Mouse (Mus musculus) hindbrain, embryonic 13.5 days (tissue): Measurements from ENCODE around the gene Gm21627. TPM values are rescaled to one million over a fixed set of nuclear protein-coding genes. Genes with fewer than 3 reads are reported as not detected.
"Not testable (repeated sequence)": the region's sequence is repeated elsewhere in the genome, so short reads cannot be mapped to it uniquely, and the experiment has no call there.

Experiments
- ATAC-seq: fragments of 200-750 bp; cut with Nextera tagmentation; 2 replicates; pipeline ENCODE4 v1.8.0; 2017; ENCODE audit warnings: moderate TSS enrichment; ENCODE audit not compliant: low FRiP score
- H3K27ac ChIP-seq: fragments of 300-500 bp; sonication (generic); 2 replicates; pipeline ENCODE4 v1.5.1; 2015; ENCODE audit warnings: inconsistent platforms, mild to moderate bottlenecking, moderate library complexity
- H3K27me3 ChIP-seq: fragments of 300-500 bp; sonication (generic); 2 replicates; pipeline ENCODE4 v1.6.1; 2015; ENCODE audit warnings: mild to moderate bottlenecking, inconsistent platforms
- H3K36me3 ChIP-seq: fragments of 300-500 bp; sonication (generic); 2 replicates; pipeline ENCODE4 v1.6.1; 2015; ENCODE audit warnings: mild to moderate bottlenecking, inconsistent platforms
- H3K4me1 ChIP-seq: fragments of 300-500 bp; sonication (generic); replicated peaks from 2 replicates; pipeline ENCODE4 v1.6.1; 2015; ENCODE audit warnings: inconsistent platforms
- H3K4me2 ChIP-seq: fragments of 300-500 bp; sonication (generic); 2 replicates; pipeline ENCODE4 v1.6.1; 2015; ENCODE audit warnings: inconsistent platforms, mild to moderate bottlenecking, moderate library complexity
- H3K4me3 ChIP-seq: fragments of 300-500 bp; sonication (generic); 2 replicates; pipeline ENCODE4 v1.5.1; 2015; ENCODE audit warnings: mild to moderate bottlenecking, inconsistent platforms
- H3K9ac ChIP-seq: fragments of 300-500 bp; sonication (generic); 2 replicates; pipeline ENCODE4 v1.6.1; 2015; ENCODE audit warnings: mild to moderate bottlenecking, inconsistent platforms
- H3K9me3 ChIP-seq: fragments of 300-500 bp; sonication (generic); 2 replicates; pipeline ENCODE4 v1.6.1; 2016; ENCODE audit warnings: inconsistent platforms
- WGBS: fragments of 180-500 bp; shearing (Covaris S2); methylation state at CpG from one replicate; pipeline ENCODE4 v1.1.7; 2015; 5-methylcytosine and 5-hydroxymethylcytosine counted together
- polyA plus RNA-seq: library from polyadenylated mRNA; unstranded; fragments of >200 nt; fragmentation: Nextera tagmentation; extraction: Ambion mirVana; gene quantifications from 2 replicates; pipeline ENCODE4 v1.2.1, GENCODE M21; 2015

The Gm21627 gene
- not detected in 2 replicates for polyA plus RNA-seq

- no CpG with 5 or more reads among the region's 6 CpGs for WGBS
- not testable (repeated sequence) for H3K4me3 ChIP-seq, H3K27me3 ChIP-seq, H3K36me3 ChIP-seq, H3K9ac ChIP-seq, H3K4me1 ChIP-seq, H3K27ac ChIP-seq, ATAC-seq, H3K4me2 ChIP-seq, H3K9me3 ChIP-seq
Measured at GRCm38 (mm10) chrY:63228127-63228526, at the start of gene Gm21627. Gene Gm21627, plus strand, starts transcription at chrY:63228427.
